Mouse (Mus musculus) cerebellum, postnatal 10 days (tissue): ENCODE measurements at regions not wholly inside any gene's neighbourhood (a gene's known extent, or its start where the extent isn't known, plus 50 kb on each side); places are given as distances from the start of the nearest gene placed in this dataset.
A peak's percentile ranks its signal among the peaks of the same experiment; 100 is the strongest.

ENCODE experiments used
- DNase-seq, 2 experiments: peaks; one replicate each; pipeline ENCODE4 v3.0.0; 2021; ENCODE audit warnings: mixed read lengths in 2 of 2

- DNase-seq: no peak
Observed at GRCm38 (mm10) chr7:67462591-67462990, 89.9 kb upstream of the Mef2a start.

GRCm38 (mm10) chr7:67461333-67462255 is 88.9 kb upstream of the Mef2a start:
- DNase-seq: peak; percentile 65 to 73

- DNase-seq: no peak
Observed at GRCm38 (mm10) chr7:67459810-67460209, 87.2 kb upstream of the Mef2a start.

GRCm38 (mm10) chr7:67459209-67459608 is 86.6 kb upstream of the Mef2a start:
- DNase-seq: no peak

GRCm38 (mm10) chr7:67458640-67459039 is 86.0 kb upstream of the Mef2a start:
- DNase-seq: no peak

GRCm38 (mm10) chr7:67457898-67458297 is 85.2 kb upstream of the Mef2a start:
- no peak for DNase-seq

- no peak for DNase-seq
Observed at GRCm38 (mm10) chr7:67456015-67456414, 83.4 kb upstream of the Mef2a start.

- no peak for DNase-seq
Observed at GRCm38 (mm10) chr7:67454458-67454857, 81.8 kb upstream of the Mef2a start.

- no peak for DNase-seq
Observed at GRCm38 (mm10) chr7:67451157-67451793, 78.6 kb upstream of the Mef2a start.

- DNase-seq: no peak
Observed at GRCm38 (mm10) chr7:67446606-67447005, 73.9 kb upstream of the Mef2a start.

GRCm38 (mm10) chr7:67445203-67446041 is 72.8 kb upstream of the Mef2a start:
- DNase-seq: peak in 1 of 2 experiments; percentile 40

- peak; percentile 48 to 54 for DNase-seq
Observed at GRCm38 (mm10) chr7:67444523-67444942, 71.9 kb upstream of the Mef2a start.

- DNase-seq: no peak
Observed at GRCm38 (mm10) chr7:67443666-67444065, 71.0 kb upstream of the Mef2a start.

GRCm38 (mm10) chr7:67443001-67443555 is 70.4 kb upstream of the Mef2a start:
- DNase-seq: peak; percentile 51 to 54

- DNase-seq: no peak
Observed at GRCm38 (mm10) chr7:67442284-67442683, 69.6 kb upstream of the Mef2a start.

GRCm38 (mm10) chr7:67440806-67441205 is 68.1 kb upstream of the Mef2a start:
- peak; percentile 87 to 90 for DNase-seq

- DNase-seq: no peak
Observed at GRCm38 (mm10) chr7:67437216-67438006, 64.8 kb upstream of the Mef2a start.

- DNase-seq: peak; percentile 53 to 67
Observed at GRCm38 (mm10) chr7:67435643-67436339, 63.1 kb upstream of the Mef2a start.

- no peak for DNase-seq
Observed at GRCm38 (mm10) chr7:67430987-67431386, 58.3 kb upstream of the Mef2a start.

- DNase-seq: no peak
Observed at GRCm38 (mm10) chr7:67430041-67430440, 57.4 kb upstream of the Mef2a start.
